Mouse (Mus musculus): ENCODE results near the gene BC034090.

The BC034090 gene

GRCm38 (mm10) chr1:155192805-155193368, 51.4 kb downstream of the BC034090 start:
- in situ Hi-C loops (cut with MboI, MseI) = no loop called here

GRCm38 (mm10) chr1:155191671-155192070, 52.6 kb downstream of the BC034090 start:
- in situ Hi-C loops (cut with MboI, MseI) = no loop called here

- in situ Hi-C loops (cut with MboI, MseI) = no loop called here
These were observed 53.0 kb downstream of the BC034090 start for GRCm38 (mm10) chr1:155191219-155191618.

GRCm38 (mm10) chr1:155188656-155189055, 55.6 kb downstream of the BC034090 start:
- in situ Hi-C loops (cut with MboI, MseI) = no loop called here

- in situ Hi-C loops (cut with MboI, MseI) = no loop called here
These were observed 60.1 kb downstream of the BC034090 start for GRCm38 (mm10) chr1:155184191-155184590.

GRCm38 (mm10) chr1:155178192-155178924, 65.9 kb downstream of the BC034090 start:
- in situ Hi-C loops (cut with MboI, MseI) = loop anchor here (10.0 kb wide), 1 partner anchor 624 kb away; no protein-coding TSS in a partner anchor

- in situ Hi-C loops (cut with MboI, MseI) = loop anchor here (10.0 kb wide), 1 partner anchor 620 kb away; no protein-coding TSS in a partner anchor
These were observed 69.8 kb downstream of the BC034090 start for GRCm38 (mm10) chr1:155174424-155174823.

GRCm38 (mm10) chr1:155173644-155174016, 70.6 kb downstream of the BC034090 start:
- in situ Hi-C loops (cut with MboI, MseI) = loop anchor here (10.0 kb wide), 1 partner anchor 619 kb away; no protein-coding TSS in a partner anchor

GRCm38 (mm10) chr1:155172895-155173643, 71.2 kb downstream of the BC034090 start:
- in situ Hi-C loops (cut with MboI, MseI) = loop anchor here (10.0 kb wide), 1 partner anchor 618 kb away; no protein-coding TSS in a partner anchor

- in situ Hi-C loops (cut with MboI, MseI) = loop anchor here (10.0 kb wide), 1 partner anchor 615 kb away; no protein-coding TSS in a partner anchor
These were observed 74.3 kb downstream of the BC034090 start for GRCm38 (mm10) chr1:155169935-155170334.

- in situ Hi-C loops (cut with MboI, MseI) = no loop called here
These were observed 76.8 kb downstream of the BC034090 start for GRCm38 (mm10) chr1:155167453-155167852.

Measured in regulatory T cell (primary cell).